In genomic region chr2:107785521-107785920, GRCm38 (mm10) we compare ENCODE assay signal across 27 mouse cellular contexts.
DNase-seq lines count a peak whose midpoint lies in the region; ATAC-seq and TF ChIP-seq lines count a peak whose summit lies in the region.
"Had no signal": no experiment of that assay in that cellular context is flagged by ENCODE, and none has a peak within 500 bp of the region (broad histone marks: within the 10 kb centered on the region; RNA-seq: fewer than 3 reads in every experiment).

No protein-coding gene starts in this region.

- no peak overlapping the region for H3K4me3 ChIP-seq in heart, embryonic 11.5 days (ENCODE audit: low read depth, low read length)
- H3K4me3 ChIP-seq in forebrain, postnatal 0 days (ENCODE audit: low read depth, low read length) = no peak overlapping the region
- no peak overlapping the region for H3K4me3 ChIP-seq in midbrain, postnatal 0 days (ENCODE audit: low read depth, low read length)
- no peak overlapping the region for H3K4me3 ChIP-seq in intestine, embryonic 15.5 days (replicated peaks)
- H3K4me3 ChIP-seq: embryonic facial prominence, embryonic 13.5 days; erythroblast, embryonic 14.5 days; heart, embryonic 15.5 days; hindbrain, embryonic 15.5 days; layer of hippocampus, adult 2 months; limb, embryonic 12.5 days had no signal

- no peaks in the 10 kb centered on the region for H3K4me1 ChIP-seq in heart, embryonic 11.5 days (ENCODE audit: control insufficient read depth, insufficient read depth, low read length)
- no peaks in the 10 kb centered on the region for H3K4me1 ChIP-seq in forebrain, postnatal 0 days (ENCODE audit: insufficient read depth)
- no peaks in the 10 kb centered on the region for H3K4me1 ChIP-seq in midbrain, postnatal 0 days (ENCODE audit: insufficient read depth, low read length)
- no peaks in the 10 kb centered on the region for H3K4me1 ChIP-seq in intestine, embryonic 15.5 days (replicated peaks)
- H3K4me1 ChIP-seq: embryonic facial prominence, embryonic 13.5 days; heart, embryonic 15.5 days; hindbrain, embryonic 15.5 days; limb, embryonic 12.5 days had no signal

- no peak overlapping the region for H3K27ac ChIP-seq in heart, embryonic 11.5 days (ENCODE audit: low read depth, low read length)
- H3K27ac ChIP-seq in forebrain, postnatal 0 days (ENCODE audit: low read depth, low read length) = no peak overlapping the region
- no peak overlapping the region for H3K27ac ChIP-seq in midbrain, postnatal 0 days (ENCODE audit: low read depth, low read length)
- no peak overlapping the region for H3K27ac ChIP-seq in intestine, embryonic 15.5 days
- H3K27ac ChIP-seq: embryonic facial prominence, embryonic 13.5 days; heart, embryonic 15.5 days; hindbrain, embryonic 15.5 days; layer of hippocampus, adult 2 months; limb, embryonic 12.5 days had no signal

- intact Hi-C loops in heart, postnatal 10 days (cut with DNase I) = no loop called here

- H3K9ac ChIP-seq in heart, embryonic 11.5 days (ENCODE audit: low read depth, low read length) = no peak overlapping the region
- H3K9ac ChIP-seq in forebrain, postnatal 0 days = no peak overlapping the region
- H3K9ac ChIP-seq in midbrain, postnatal 0 days (replicated peaks; ENCODE audit: low read length, poor library complexity, severe bottlenecking) = no peak overlapping the region
- H3K9ac ChIP-seq in intestine, embryonic 15.5 days = no peak overlapping the region
- H3K9ac ChIP-seq: embryonic facial prominence, embryonic 13.5 days; heart, embryonic 15.5 days; hindbrain, embryonic 15.5 days; limb, embryonic 12.5 days; liver, postnatal 0 days had no signal

- H3K9me3 ChIP-seq in heart, embryonic 11.5 days (replicated peaks; ENCODE audit: control insufficient read depth, low read length) = no peaks in the 10 kb centered on the region
- H3K9me3 ChIP-seq in forebrain, postnatal 0 days (ENCODE audit: low read length) = no peaks in the 10 kb centered on the region
- H3K9me3 ChIP-seq in midbrain, postnatal 0 days (ENCODE audit: low read length) = no peaks in the 10 kb centered on the region
- no peaks in the 10 kb centered on the region for H3K9me3 ChIP-seq in intestine, embryonic 15.5 days
- H3K9me3 ChIP-seq: embryonic facial prominence, embryonic 13.5 days; heart, embryonic 15.5 days; hindbrain, embryonic 15.5 days; limb, embryonic 12.5 days had no signal

- TF ChIP-seq CTCF in brain, embryonic 14.5 days (IDR thresholded peaks at IDR 0.05; ENCODE audit: borderline replicate concordance, extremely low read depth, insufficient read depth, insufficient read length) = no peak
- TF ChIP-seq CTCF in forebrain, postnatal 0 days (IDR thresholded peaks at IDR 0.05; ENCODE audit: low read depth) = no peak
- TF ChIP-seq CTCF in midbrain, postnatal 0 days (IDR thresholded peaks at IDR 0.05) = no peak

- no peak for TF ChIP-seq POLR2A in brain, embryonic 14.5 days (IDR thresholded peaks at IDR 0.05; ENCODE audit: borderline replicate concordance, extremely low read depth, insufficient read depth, insufficient read length, poor library complexity, severe bottlenecking)

- no peaks in the 10 kb centered on the region for H3K27me3 ChIP-seq in heart, embryonic 11.5 days (ENCODE audit: control insufficient read depth, insufficient read depth, low read length)
- H3K27me3 ChIP-seq in forebrain, postnatal 0 days (ENCODE audit: insufficient read depth, low read length) = no peaks in the 10 kb centered on the region
- no peaks in the 10 kb centered on the region for H3K27me3 ChIP-seq in midbrain, postnatal 0 days (ENCODE audit: insufficient read depth, low read length)
- no peaks in the 10 kb centered on the region for H3K27me3 ChIP-seq in intestine, embryonic 15.5 days (replicated peaks)
- H3K27me3 ChIP-seq: embryonic facial prominence, embryonic 13.5 days; heart, embryonic 15.5 days; hindbrain, embryonic 15.5 days; limb, embryonic 12.5 days had no signal

- H3K36me3 ChIP-seq in heart, embryonic 11.5 days (ENCODE audit: control insufficient read depth, insufficient read depth, low read length) = no peaks in the 10 kb centered on the region
- no peaks in the 10 kb centered on the region for H3K36me3 ChIP-seq in forebrain, postnatal 0 days (ENCODE audit: insufficient read depth)
- no peaks in the 10 kb centered on the region for H3K36me3 ChIP-seq in midbrain, postnatal 0 days (ENCODE audit: insufficient read depth, low read length)
- H3K36me3 ChIP-seq in intestine, embryonic 15.5 days = no peaks in the 10 kb centered on the region
- H3K36me3 ChIP-seq: embryonic facial prominence, embryonic 13.5 days; heart, embryonic 15.5 days; hindbrain, embryonic 15.5 days; limb, embryonic 12.5 days had no signal

- WGBS in heart, embryonic 11.5 days (ENCODE audit: insufficient replicate concordance) = 55% methylated on average over 2 of the region's 2 CpGs
- 11% methylated on average over 2 of the region's 2 CpGs for WGBS in forebrain, postnatal 0 days
- 35% methylated on average over 2 of the region's 2 CpGs for WGBS in midbrain, postnatal 0 days
- 66% methylated on average over 2 of the region's 2 CpGs for WGBS in intestine, embryonic 15.5 days

- no peak for ATAC-seq in heart, embryonic 11.5 days (replicated peaks; ENCODE audit: insufficient number of reproducible peaks, low FRiP score, low TSS enrichment)
- no peak for ATAC-seq in forebrain, postnatal 0 days
- ATAC-seq in midbrain, postnatal 0 days (ENCODE audit: low FRiP score) = no peak
- no peak for ATAC-seq in intestine, embryonic 15.5 days
- ATAC-seq: intestine, postnatal 0 days; liver, postnatal 0 days had no signal

- no peak overlapping the region for H3K4me2 ChIP-seq in heart, embryonic 11.5 days
- no peak overlapping the region for H3K4me2 ChIP-seq in forebrain, postnatal 0 days (ENCODE audit: low read depth)
- H3K4me2 ChIP-seq in midbrain, postnatal 0 days (ENCODE audit: low read depth, low read length, poor library complexity, severe bottlenecking) = no peak overlapping the region
- no peak overlapping the region for H3K4me2 ChIP-seq in intestine, embryonic 15.5 days (replicated peaks)
- H3K4me2 ChIP-seq: embryonic facial prominence, embryonic 13.5 days; heart, embryonic 15.5 days; hindbrain, embryonic 15.5 days; limb, embryonic 12.5 days; liver, embryonic 11.5 days had no signal

- peak; percentile 2 to 13 for DNase-seq in heart, postnatal 10 days
- peak; percentile 84 for DNase-seq in brain, embryonic 14.5 days (ENCODE audit: low read depth)
- DNase-seq in forebrain, postnatal 0 days = peak; percentile 7
- peak; percentile 32 for DNase-seq in midbrain, postnatal 0 days (ENCODE audit: low spot score)
- no peak for DNase-seq in embryo, embryonic 9.5 days (ENCODE audit: extremely low spot score)
- DNase-seq in adrenal gland, adult (ENCODE audit: inconsistent age in 2 of 2, low spot score in 1 of 2) = no peak
- DNase-seq: adrenal gland, postnatal 25 days; cerebellum, adult 18-20 months; cerebellum, postnatal 25 days; gastrocnemius, postnatal 10 days; heart, adult 11 months; kidney, postnatal 25 days; layer of hippocampus, postnatal 36 days; liver, postnatal 0 days; lung, postnatal 10 days; right cerebral cortex, postnatal 25 days; thymus, postnatal 25 days had no signal

Comparison
In these comparisons a context has a peak if more than half of its experiments do, and no peak if none do; other contexts are left out.
1. DNase-seq: peak in heart, postnatal 10 days (2 of 2), brain, embryonic 14.5 days (single experiment), forebrain, postnatal 0 days (single experiment) and midbrain, postnatal 0 days (single experiment); none in embryo, embryonic 9.5 days (single experiment) and adrenal gland, adult (0 of 2).